Comparison of ENCODE assay signal across 16 mouse cellular contexts in the genomic region with DNA sequence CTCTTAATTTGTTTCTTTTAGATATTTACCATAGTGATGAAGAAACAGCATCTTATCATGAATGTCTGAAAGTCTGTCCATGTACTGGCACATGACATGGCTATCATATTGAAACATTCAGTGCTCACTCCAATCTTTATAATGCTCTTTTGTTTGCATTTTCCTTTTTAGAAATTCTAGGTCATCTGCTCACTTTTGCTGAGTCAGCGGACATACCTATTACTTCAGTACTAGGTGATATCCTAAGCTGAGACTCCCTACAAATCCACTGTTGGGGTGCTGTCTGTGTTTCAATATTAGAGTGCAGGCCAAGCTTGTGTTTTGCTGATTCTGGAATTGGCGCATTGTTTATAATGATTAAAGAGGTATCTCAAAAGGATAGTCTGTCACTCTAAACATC.
"Had no signal": no experiment of that assay in that cellular context is flagged by ENCODE, and none has a peak within 500 bp of the region (broad histone marks: within the 10 kb centered on the region; RNA-seq: fewer than 3 reads in every experiment).

No protein-coding gene starts in this region.

- H3K9me3 ChIP-seq: neural tube, embryonic 12.5 days; neural tube, embryonic 13.5 days; neural tube, embryonic 15.5 days; stomach, embryonic 15.5 days had no signal

- H3K4me3 ChIP-seq: neural tube, embryonic 12.5 days; neural tube, embryonic 13.5 days; neural tube, embryonic 15.5 days; stomach, embryonic 15.5 days had no signal

- H3K4me2 ChIP-seq: neural tube, embryonic 12.5 days; neural tube, embryonic 13.5 days; neural tube, embryonic 15.5 days; stomach, embryonic 15.5 days had no signal

- H3K4me1 ChIP-seq: neural tube, embryonic 12.5 days; neural tube, embryonic 13.5 days; neural tube, embryonic 15.5 days; stomach, embryonic 15.5 days had no signal

- H3K27me3 ChIP-seq: neural tube, embryonic 12.5 days; neural tube, embryonic 13.5 days; neural tube, embryonic 15.5 days; stomach, embryonic 15.5 days had no signal

- H3K36me3 ChIP-seq: neural tube, embryonic 12.5 days; neural tube, embryonic 13.5 days; neural tube, embryonic 15.5 days; stomach, embryonic 15.5 days had no signal

- H3K27ac ChIP-seq: neural tube, embryonic 12.5 days; neural tube, embryonic 13.5 days; neural tube, embryonic 15.5 days; stomach, embryonic 15.5 days; stomach, postnatal 0 days had no signal

- DNase-seq: retina, postnatal 1 day; right cerebral cortex, adult 18-20 months; right cerebral cortex, postnatal 14 days; right cerebral cortex, postnatal 4 days; spleen, adult 18-20 months; thymus, adult 18-20 months; thymus, adult 2 months; thymus, postnatal 14 days; thymus, postnatal 25 days; thymus, postnatal 36 days; thymus, postnatal 4 days had no signal

- H3K9ac ChIP-seq: neural tube, embryonic 12.5 days; neural tube, embryonic 13.5 days; neural tube, embryonic 15.5 days; stomach, embryonic 15.5 days had no signal
